Mouse (Mus musculus): ENCODE data around the gene Bid. TPM values are rescaled to one million over a fixed set of nuclear protein-coding genes. Genes with fewer than 3 reads are reported as not detected.
"Not testable (repeated sequence)": the region's sequence is repeated elsewhere in the genome, so short reads cannot be mapped to it uniquely, and the experiment has no call there.

The Bid gene
- polyA plus RNA-seq, 1 experiment = 10.7 TPM

DNA sequence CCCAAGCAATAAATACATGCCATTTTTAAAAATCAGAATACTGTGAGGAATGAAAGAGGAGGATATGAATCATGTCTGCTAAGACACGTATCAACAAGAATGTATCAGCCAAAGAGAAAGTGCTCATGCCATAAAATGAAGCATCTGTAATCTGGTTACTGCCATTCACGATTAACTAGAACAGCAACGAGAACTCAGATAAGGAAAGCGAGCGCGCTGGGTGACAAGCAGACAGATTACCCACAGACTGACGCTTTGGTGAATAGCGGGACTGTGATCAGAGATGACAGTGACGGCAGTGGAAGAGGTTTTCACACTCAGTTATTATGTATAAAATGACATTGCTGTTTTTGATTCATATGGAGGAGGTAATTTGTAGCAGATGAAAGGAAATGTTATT is 42.8 kb downstream of the Bid start:
- Histone ChIP-seq H3K36me3 (ENCODE audit: control insufficient read depth, insufficient read depth, low read length) (peaks cover 19% of the 10 kb centered on the region), H3K4me3 (ENCODE audit: low read depth, low read length) (no peak overlapping the region), H3K27me3 (ENCODE audit: control insufficient read depth, insufficient read depth, low read length) (no peaks in the 10 kb centered on the region), H3K27ac (ENCODE audit: insufficient read depth, low read depth, low read length) (no peak overlapping the region), H3K4me1 (ENCODE audit: control insufficient read depth, insufficient read depth, insufficient read length, low read length) (no peaks in the 10 kb centered on the region; the same call in 1 of the 2 replicates)
- TF ChIP-seq POLR2A (IDR thresholded peaks at IDR 0.05; ENCODE audit: low read depth, low read length) (no peak), CTCF (IDR thresholded peaks at IDR 0.05; ENCODE audit: extremely low read depth, insufficient read length, insufficient replicate concordance, low read depth, low read length) (no peak)
- 28% methylated on average over 9 of the region's 9 CpGs for WGBS

DNA sequence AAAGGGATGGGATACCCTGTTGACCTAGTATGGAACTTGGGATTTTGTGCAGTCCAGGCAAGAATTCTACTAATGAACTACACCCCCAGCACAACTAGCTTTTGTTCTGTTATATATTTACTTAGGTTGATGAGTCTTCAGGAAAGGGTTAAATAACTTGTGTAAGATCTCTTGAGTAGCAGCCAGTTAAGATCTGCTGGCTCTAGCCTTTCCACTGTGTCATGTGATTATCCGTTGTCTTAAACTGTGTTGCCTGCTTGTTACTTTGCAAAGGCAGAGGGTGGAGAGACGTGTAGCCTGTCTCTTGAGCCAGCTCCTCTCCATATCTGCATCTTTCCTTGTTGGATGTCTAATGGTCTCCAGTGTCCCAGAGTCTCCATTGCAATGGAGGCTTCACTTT is 45.4 kb downstream of the Bid start:
- Histone ChIP-seq H3K36me3 (ENCODE audit: control insufficient read depth, insufficient read depth, low read length) (peaks cover 9% of the 10 kb centered on the region), H3K27ac (ENCODE audit: insufficient read depth, low read depth, low read length) (no peak overlapping the region), H3K4me3 (ENCODE audit: low read depth, low read length) (no peak overlapping the region), H3K4me1 (ENCODE audit: control insufficient read depth, insufficient read depth, insufficient read length, low read length) (no peaks in the 10 kb centered on the region; the same call in 1 of the 2 replicates), H3K27me3 (ENCODE audit: control insufficient read depth, insufficient read depth, low read length) (no peaks in the 10 kb centered on the region)
- TF ChIP-seq POLR2A (IDR thresholded peaks at IDR 0.05; ENCODE audit: low read depth, low read length) (no peak), CTCF (IDR thresholded peaks at IDR 0.05; ENCODE audit: extremely low read depth, insufficient read length, insufficient replicate concordance, low read depth, low read length) (no peak)
- WGBS = 89% methylated on average over 2 of the region's 2 CpGs

DNA sequence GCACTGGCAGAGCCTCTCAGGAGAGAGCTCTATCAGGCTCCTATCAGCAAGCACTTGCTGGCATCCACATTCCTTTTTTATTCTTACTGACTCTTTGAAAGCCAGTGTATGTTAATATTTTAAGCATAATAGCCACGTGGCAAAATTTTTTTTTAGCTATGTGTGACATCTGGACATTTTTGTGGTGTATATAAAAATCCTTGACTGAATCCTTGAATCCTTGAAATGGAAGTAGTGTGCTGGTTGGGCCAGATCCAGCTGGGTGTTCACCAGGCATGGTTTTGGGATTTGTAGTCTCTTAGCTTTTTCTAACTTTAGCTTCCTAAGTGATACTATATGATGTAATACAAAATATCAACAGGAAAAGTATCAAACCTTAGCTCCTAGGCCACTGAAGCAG is 47.8 kb downstream of the Bid start:
- Histone ChIP-seq H3K27ac (ENCODE audit: insufficient read depth, low read depth, low read length) (no peak overlapping the region), H3K4me1 (ENCODE audit: control insufficient read depth, insufficient read depth, insufficient read length, low read length) (no peaks in the 10 kb centered on the region; the same call in 1 of the 2 replicates), H3K36me3 (ENCODE audit: control insufficient read depth, insufficient read depth, low read length) (peaks cover 15% of the 10 kb centered on the region), H3K27me3 (ENCODE audit: control insufficient read depth, insufficient read depth, low read length) (no peaks in the 10 kb centered on the region), H3K4me3 (ENCODE audit: low read depth, low read length) (no peak overlapping the region)
- whole genome bisulfite sequencing = 65% methylated on average over 1 of the region's 1 CpGs
- TF ChIP-seq CTCF (IDR thresholded peaks at IDR 0.05; ENCODE audit: extremely low read depth, insufficient read length, insufficient replicate concordance, low read depth, low read length) = no peak
- no peak for TF ChIP-seq POLR2A (IDR thresholded peaks at IDR 0.05; ENCODE audit: low read depth, low read length)

DNA sequence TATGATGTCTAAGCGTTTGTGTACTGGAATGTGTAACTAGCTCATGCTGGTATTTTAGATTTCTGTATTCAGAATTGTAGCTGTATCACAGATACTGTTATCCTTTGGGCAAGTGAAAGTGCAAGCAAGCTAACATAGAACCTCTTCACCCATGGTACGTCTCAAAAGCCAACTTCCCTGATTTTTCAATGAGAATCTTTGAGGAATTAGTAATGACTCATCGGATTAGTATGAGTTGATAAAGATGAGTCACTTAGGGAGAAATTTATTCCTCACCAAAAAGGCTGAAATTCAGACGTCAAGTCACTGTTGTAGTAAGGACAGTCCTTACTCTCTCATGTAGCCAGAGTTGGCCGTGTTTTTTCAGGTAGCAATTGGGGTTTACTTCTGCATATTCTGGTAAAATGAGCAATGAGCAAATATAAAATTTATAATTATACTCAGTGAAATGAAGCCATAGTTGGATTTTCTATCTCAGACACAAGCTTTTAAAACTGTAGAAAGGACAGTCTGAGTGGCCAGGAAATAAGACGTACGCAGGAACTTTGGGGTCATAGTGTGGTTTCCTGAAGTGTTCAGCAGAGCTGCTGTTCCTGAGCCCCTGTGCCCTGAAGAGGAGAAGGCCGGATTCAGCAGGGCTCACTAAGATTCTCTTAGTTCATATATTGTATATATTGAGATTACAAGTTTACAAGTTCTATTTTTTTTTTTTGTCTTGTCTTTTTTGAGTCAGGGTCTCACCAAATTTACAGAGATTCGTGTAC is 50.4 kb downstream of the Bid start:
- no peak for TF ChIP-seq POLR2A (IDR thresholded peaks at IDR 0.05; ENCODE audit: low read depth, low read length)
- Histone ChIP-seq H3K4me3 (ENCODE audit: low read depth, low read length) (no peak overlapping the region), H3K27ac (ENCODE audit: insufficient read depth, low read depth, low read length) (no peak overlapping the region), H3K27me3 (ENCODE audit: control insufficient read depth, insufficient read depth, low read length) (no peaks in the 10 kb centered on the region), H3K36me3 (ENCODE audit: control insufficient read depth, insufficient read depth, low read length) (peaks cover 13% of the 10 kb centered on the region), H3K4me1 (ENCODE audit: control insufficient read depth, insufficient read depth, insufficient read length, low read length) (no peaks in the 10 kb centered on the region)
- WGBS = 77% methylated on average over 9 of the region's 9 CpGs

DNA sequence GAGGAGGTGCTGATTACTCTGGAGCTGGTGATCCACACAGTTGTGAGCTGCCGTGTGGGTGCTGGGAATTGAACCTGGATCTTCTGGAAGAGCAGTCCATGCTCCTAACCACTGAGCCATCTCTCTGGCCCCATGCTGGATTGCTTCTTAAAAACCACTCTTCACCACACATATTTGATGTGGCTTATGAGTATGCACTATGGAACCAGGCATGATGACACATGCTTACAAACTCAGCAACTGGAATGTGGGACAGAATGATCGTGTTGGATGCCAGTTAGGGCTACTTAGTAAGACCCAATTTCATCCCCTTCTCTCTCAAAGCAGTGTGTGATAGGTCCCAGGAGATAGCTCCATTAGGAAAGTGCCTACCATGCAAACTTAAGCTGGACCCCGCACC is 56.6 kb downstream of the Bid start:
- no peak overlapping the region for H3K27ac ChIP-seq (ENCODE audit: insufficient read depth, low read depth, low read length)
- WGBS = 95% methylated on average over 3 of the region's 3 CpGs
- TF ChIP-seq CTCF (IDR thresholded peaks at IDR 0.05; ENCODE audit: extremely low read depth, insufficient read length, insufficient replicate concordance, low read depth, low read length) (no peak), POLR2A (IDR thresholded peaks at IDR 0.05; ENCODE audit: low read depth, low read length) (no peak)

DNA sequence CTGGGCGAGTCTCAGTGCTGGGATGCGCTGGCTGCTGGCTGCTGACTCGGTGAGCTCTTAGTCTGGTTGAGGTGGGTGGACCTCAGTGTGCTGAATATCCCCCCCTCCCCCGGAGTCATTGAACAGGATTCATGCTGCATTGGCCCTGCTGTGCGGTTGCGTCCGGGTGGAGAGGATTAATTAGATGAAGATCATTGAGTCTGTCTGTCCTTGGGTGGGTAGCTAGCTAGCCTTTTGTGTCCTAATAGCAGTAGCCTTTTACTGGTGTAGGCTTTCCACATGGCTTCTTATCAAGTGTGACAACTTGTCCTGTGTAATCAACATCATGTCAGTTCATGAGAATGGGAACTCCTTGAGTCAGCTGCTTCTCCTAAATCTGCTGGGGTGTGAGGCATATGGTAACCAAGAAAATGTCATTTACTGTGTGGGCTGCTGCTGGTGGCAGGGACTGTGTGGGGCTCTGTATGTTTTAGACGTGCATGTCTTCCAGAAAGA is 58.4 kb downstream of the Bid start:
- no peaks in the 10 kb centered on the region for H3K4me1 ChIP-seq (ENCODE audit: control insufficient read depth, insufficient read depth, insufficient read length, low read length)
- H3K27me3 ChIP-seq (ENCODE audit: control insufficient read depth, insufficient read depth, low read length) = no peaks in the 10 kb centered on the region
- no peak for TF ChIP-seq POLR2A (IDR thresholded peaks at IDR 0.05; ENCODE audit: low read depth, low read length)
- TF ChIP-seq CTCF (IDR thresholded peaks at IDR 0.05; ENCODE audit: extremely low read depth, insufficient read length, insufficient replicate concordance, low read depth, low read length) = no peak
- no peak overlapping the region for H3K4me3 ChIP-seq (ENCODE audit: low read depth, low read length)
- H3K27ac ChIP-seq (ENCODE audit: insufficient read depth, low read depth, low read length) = no peak overlapping the region
- H3K36me3 ChIP-seq (ENCODE audit: control insufficient read depth, insufficient read depth, low read length) = peaks cover 10% of the 10 kb centered on the region
- 91% methylated on average over 8 of the region's 8 CpGs for WGBS

More for the DNA sequence above, 56.6 kb downstream of the Bid start:
- Histone ChIP-seq H3K36me3 (ENCODE audit: control insufficient read depth, insufficient read depth, low read length) (peaks cover 10% of the 10 kb centered on the region), H3K4me1 (ENCODE audit: control insufficient read depth, insufficient read depth, insufficient read length, low read length) (no peaks in the 10 kb centered on the region), H3K4me3 (ENCODE audit: low read depth, low read length) (no peak overlapping the region), H3K27me3 (ENCODE audit: control insufficient read depth, insufficient read depth, low read length) (no peaks in the 10 kb centered on the region)

DNA sequence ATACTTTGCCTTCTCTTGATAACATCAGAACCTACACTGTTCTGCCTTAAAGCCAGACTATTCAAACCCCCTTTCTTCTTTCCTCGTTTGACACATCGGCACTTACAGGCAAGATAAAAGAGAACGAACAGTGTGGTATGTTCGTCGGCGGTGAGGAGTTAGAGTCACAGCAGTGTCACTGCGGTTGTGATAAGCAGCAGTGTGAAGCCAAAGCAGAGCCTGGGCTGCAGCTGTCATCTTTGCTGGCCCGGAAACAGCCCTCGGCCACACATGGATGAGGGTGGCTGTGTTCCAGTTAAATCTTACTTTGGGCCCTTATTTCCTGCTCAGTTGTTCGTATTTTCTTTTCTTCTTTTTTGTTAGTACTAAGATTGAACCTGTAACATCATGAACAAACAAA is 62.2 kb downstream of the Bid start:
- no peak overlapping the region for H3K4me3 ChIP-seq (ENCODE audit: low read depth, low read length)
- peaks cover 11% of the 10 kb centered on the region for H3K36me3 ChIP-seq (ENCODE audit: control insufficient read depth, insufficient read depth, low read length)
- no peak overlapping the region for H3K27ac ChIP-seq (ENCODE audit: insufficient read depth, low read depth, low read length)
- 83% methylated on average over 10 of the region's 10 CpGs for WGBS
- peaks cover 3% of the 10 kb centered on the region; the same call in 1 of the 2 replicates for H3K4me1 ChIP-seq (ENCODE audit: control insufficient read depth, insufficient read depth, insufficient read length, low read length)
- TF ChIP-seq CTCF (IDR thresholded peaks at IDR 0.05; ENCODE audit: extremely low read depth, insufficient read length, insufficient replicate concordance, low read depth, low read length) = no peak
- no peak for TF ChIP-seq POLR2A (IDR thresholded peaks at IDR 0.05; ENCODE audit: low read depth, low read length)
- no peaks in the 10 kb centered on the region for H3K27me3 ChIP-seq (ENCODE audit: control insufficient read depth, insufficient read depth, low read length)

DNA sequence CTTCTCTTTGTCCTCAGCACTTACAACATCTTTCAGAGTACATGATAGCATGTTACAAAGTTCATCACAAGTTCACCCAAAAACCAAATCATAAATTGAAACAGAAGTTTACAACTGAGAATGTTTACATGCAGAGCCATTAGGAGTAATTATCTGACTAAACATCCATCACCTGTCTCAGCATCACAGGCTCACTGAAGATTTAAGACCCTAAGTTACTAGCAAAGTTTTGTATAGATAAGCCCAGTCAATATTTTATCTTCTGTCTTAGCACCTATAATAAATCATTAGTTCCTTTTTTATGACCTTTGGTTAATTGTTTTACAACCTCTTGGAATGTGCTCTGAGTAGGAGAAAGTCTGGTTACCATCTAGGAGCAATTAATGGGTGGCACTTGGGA is 65.9 kb downstream of the Bid start:
- H3K27me3 ChIP-seq (ENCODE audit: control insufficient read depth, insufficient read depth, low read length); H3K4me1 ChIP-seq (ENCODE audit: control insufficient read depth, insufficient read depth, insufficient read length, low read length); H3K4me3 ChIP-seq (ENCODE audit: low read depth, low read length); H3K27ac ChIP-seq (ENCODE audit: insufficient read depth, low read depth, low read length): not testable (repeated sequence)
- peaks cover 12% of the 10 kb centered on the region for H3K36me3 ChIP-seq (ENCODE audit: control insufficient read depth, insufficient read depth, low read length)
